Mouse (Mus musculus) neural tube, embryonic 15.5 days (tissue): Measurements from ENCODE around the gene Rnf151. TPM values are rescaled to one million over a fixed set of nuclear protein-coding genes. Genes with fewer than 3 reads are reported as not detected.
"Not testable (repeated sequence)": the region's sequence is repeated elsewhere in the genome, so short reads cannot be mapped to it uniquely, and the experiment has no call there.

Experiments
- ATAC-seq: fragments of 200-750 bp; cut with Nextera tagmentation; 2 replicates; pipeline ENCODE4 v1.8.0; 2017; ENCODE audit warnings: mild to moderate bottlenecking, moderate TSS enrichment, moderate library complexity; ENCODE audit not compliant: low FRiP score
- H3K27ac ChIP-seq: fragments of 300-500 bp; sonication (generic); replicated peaks from 2 replicates; pipeline ENCODE4 v1.5.1; 2015; ENCODE audit warnings: mild to moderate bottlenecking, inconsistent platforms
- H3K27me3 ChIP-seq: fragments of 300-500 bp; sonication (generic); replicated peaks from 2 replicates; pipeline ENCODE4 v1.6.1; 2015; ENCODE audit warnings: inconsistent platforms
- H3K36me3 ChIP-seq: fragments of 300-500 bp; sonication (generic); 2 replicates; pipeline ENCODE4 v1.6.1; 2015; ENCODE audit warnings: inconsistent platforms
- H3K4me1 ChIP-seq: fragments of 300-500 bp; sonication (generic); 2 replicates; pipeline ENCODE4 v1.6.1; 2015; ENCODE audit warnings: inconsistent platforms
- H3K4me2 ChIP-seq: fragments of 300-500 bp; sonication (generic); 2 replicates; pipeline ENCODE4 v1.6.1; 2015; ENCODE audit warnings: inconsistent platforms, mild to moderate bottlenecking, moderate library complexity
- H3K4me3 ChIP-seq: fragments of 300-500 bp; sonication (generic); replicated peaks from 2 replicates; pipeline ENCODE4 v1.5.1; 2015; ENCODE audit warnings: mild to moderate bottlenecking, inconsistent platforms
- H3K9ac ChIP-seq: fragments of 300-500 bp; sonication (generic); replicated peaks from 2 replicates; pipeline ENCODE4 v1.6.1; 2015; ENCODE audit warnings: mild to moderate bottlenecking, inconsistent platforms
- H3K9me3 ChIP-seq: fragments of 300-500 bp; sonication (generic); replicated peaks from 2 replicates; pipeline ENCODE4 v1.6.1; 2016; ENCODE audit warnings: inconsistent platforms
- WGBS: fragments of 180-500 bp; shearing (Covaris S2); methylation state at CpG from one replicate; pipeline ENCODE4 v1.1.7; 2015; ENCODE audit warnings: mixed read lengths; 5-methylcytosine and 5-hydroxymethylcytosine counted together
- polyA plus RNA-seq: library from polyadenylated mRNA; unstranded; fragments of >200 nt; fragmentation: Nextera tagmentation; extraction: Ambion mirVana; gene quantifications from 2 replicates; pipeline ENCODE4 v1.2.1, GENCODE M21; 2015

The Rnf151 gene
- polyA plus RNA-seq, 1 experiment from 2014 or later: not detected

DNA sequence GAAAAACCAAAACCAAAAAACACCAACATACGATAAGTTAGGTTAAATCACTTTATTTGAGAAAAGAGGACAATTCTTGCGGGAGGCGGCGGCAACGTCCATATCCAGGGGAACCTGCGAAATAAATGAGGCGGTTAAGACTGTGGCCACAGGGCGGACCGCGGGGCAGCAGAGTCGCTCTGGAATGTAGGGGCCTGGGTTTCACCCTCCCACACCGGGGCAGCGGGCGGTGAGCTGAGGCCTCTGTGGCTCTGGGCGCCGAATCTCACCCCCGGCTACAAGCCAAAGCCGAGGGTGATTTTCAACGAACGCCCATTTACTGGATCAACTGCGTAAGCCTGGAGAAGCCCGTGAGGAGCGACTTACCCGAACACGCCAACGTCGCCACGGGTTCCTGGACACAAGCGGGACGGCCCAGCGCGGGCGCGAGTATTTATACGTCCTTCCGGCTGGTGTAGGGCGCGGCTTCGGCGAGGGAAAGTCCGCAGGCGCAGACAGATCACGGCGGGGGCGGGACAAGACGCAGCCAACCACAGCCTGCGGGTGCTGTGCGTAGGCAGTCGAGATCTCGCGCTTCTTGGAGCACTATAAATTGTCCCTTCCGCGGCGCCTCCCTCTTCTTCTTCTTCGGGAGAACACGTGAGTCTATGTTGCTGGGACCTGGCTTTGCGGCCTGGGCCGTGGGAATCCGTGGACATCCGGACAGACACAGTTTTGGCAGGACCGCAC, 1.8 kb upstream of the Rnf151 start:
- ATAC-seq: peak; percentile 98
- Histone ChIP-seq H3K27ac (peak overlapping the region; percentile 87), H3K4me1 (peaks cover 38% of the 10 kb centered on the region), H3K4me2 (peak overlapping the region; percentile 60), H3K4me3 (peak overlapping the region; percentile 82), H3K9ac (peak overlapping the region; percentile 86), H3K36me3 (peaks cover 23% of the 10 kb centered on the region), H3K9me3 (no peaks in the 10 kb centered on the region), H3K27me3 (no peaks in the 10 kb centered on the region)
- under 1% methylated on average over 61 of the region's 61 CpGs for WGBS

DNA sequence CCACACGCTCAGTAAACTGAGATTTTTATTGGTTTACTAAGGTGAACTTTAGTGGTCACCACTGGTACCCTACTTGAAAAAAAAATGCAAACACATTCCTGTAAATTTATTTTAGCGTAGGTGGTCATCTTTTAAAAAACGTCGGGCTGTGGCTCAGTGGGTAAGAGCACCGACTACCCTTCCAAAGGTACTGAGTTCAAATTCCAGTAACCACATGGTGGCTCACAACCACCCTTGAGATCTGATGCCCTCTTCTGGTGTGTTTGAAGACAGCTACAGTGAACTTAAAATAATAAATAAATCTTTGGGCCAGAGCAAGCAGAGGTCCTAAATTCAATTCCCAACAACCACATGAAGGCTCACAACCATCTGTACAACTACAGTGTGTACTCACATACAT, 1.1 kb upstream of the Rnf151 start:
- ATAC-seq, H3K27me3 ChIP-seq, H3K9me3 ChIP-seq: not testable (repeated sequence)
- H3K4me1 ChIP-seq: peaks cover 35% of the 10 kb centered on the region
- H3K4me2 ChIP-seq: peak overlapping the region; percentile 60
- H3K4me3 ChIP-seq: peak overlapping the region; percentile 82
- H3K27ac ChIP-seq: 0 out of 2 replicates have a peak overlapping the region, but pooled peaks have one; percentile 87
- peaks cover 23% of the 10 kb centered on the region for H3K36me3 ChIP-seq
- H3K9ac ChIP-seq: peak overlapping the region; percentile 86
- 63% methylated on average over 5 of the region's 5 CpGs for WGBS

DNA sequence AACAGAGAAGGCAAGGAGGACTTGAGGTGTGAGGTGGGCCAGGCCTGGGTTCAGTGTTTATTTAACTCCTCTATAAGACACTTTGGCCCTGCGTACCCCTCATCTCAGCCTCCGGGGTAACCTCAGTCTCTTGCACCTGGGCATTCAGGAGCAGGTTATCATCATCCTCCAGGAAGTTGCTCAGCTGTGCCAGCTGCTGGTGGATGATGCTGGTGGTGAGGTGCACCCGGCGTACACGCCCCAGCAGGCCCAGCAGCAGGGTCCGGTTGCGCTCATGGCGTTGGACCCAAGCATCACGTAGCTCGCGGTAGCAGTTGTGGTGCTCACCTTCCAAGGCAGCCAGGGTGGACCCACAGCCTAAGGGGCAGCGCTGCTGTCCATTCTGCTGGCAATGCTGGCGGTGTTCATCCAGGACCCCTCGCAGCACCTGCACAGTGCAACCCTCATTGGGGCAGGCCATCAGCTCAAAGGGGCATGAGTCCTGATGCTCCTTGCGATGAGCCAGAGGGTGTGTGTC, 1.6 kb downstream of the Rnf151 start:
- Histone ChIP-seq H3K9ac (no peak overlapping the region), H3K27ac (no peak overlapping the region), H3K4me2 (no peak overlapping the region), H3K4me1 (peaks cover 9% of the 10 kb centered on the region), H3K27me3 (no peaks in the 10 kb centered on the region), H3K36me3 (peaks cover 9% of the 10 kb centered on the region; the same call in 1 of the 2 replicates), H3K4me3 (no peak overlapping the region), H3K9me3 (no peaks in the 10 kb centered on the region)
- WGBS: 94% methylated on average over 15 of the region's 15 CpGs
- no peak for ATAC-seq

DNA sequence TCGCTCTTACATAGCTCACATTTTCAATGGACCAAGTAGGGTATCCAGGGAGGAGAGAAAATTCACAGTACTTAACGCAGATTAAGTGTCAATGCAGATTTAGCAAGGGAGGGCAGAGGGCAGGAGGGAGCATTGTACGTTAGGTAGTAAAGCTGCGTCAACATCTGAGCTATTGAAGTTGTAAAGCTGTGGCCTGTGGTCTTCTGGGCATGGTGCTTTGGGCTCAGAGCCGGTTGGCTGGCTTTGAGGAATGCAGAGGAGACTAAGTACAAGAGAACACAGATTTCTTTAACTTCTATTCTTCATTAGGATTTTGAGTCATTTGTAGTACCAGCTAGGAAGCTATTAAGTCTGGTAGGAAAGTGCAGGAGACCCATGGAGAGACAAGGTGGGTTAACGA, 2.3 kb downstream of the Rnf151 start:
- Histone ChIP-seq H3K27me3 (no peaks in the 10 kb centered on the region), H3K4me2 (no peak overlapping the region), H3K9me3 (no peaks in the 10 kb centered on the region), H3K4me3 (no peak overlapping the region), H3K36me3 (peaks cover 9% of the 10 kb centered on the region; the same call in 1 of the 2 replicates), H3K9ac (no peak overlapping the region), H3K27ac (no peak overlapping the region), H3K4me1 (peaks cover 7% of the 10 kb centered on the region)
- ATAC-seq: no peak
- WGBS: 53% methylated on average over 6 of the region's 6 CpGs

DNA sequence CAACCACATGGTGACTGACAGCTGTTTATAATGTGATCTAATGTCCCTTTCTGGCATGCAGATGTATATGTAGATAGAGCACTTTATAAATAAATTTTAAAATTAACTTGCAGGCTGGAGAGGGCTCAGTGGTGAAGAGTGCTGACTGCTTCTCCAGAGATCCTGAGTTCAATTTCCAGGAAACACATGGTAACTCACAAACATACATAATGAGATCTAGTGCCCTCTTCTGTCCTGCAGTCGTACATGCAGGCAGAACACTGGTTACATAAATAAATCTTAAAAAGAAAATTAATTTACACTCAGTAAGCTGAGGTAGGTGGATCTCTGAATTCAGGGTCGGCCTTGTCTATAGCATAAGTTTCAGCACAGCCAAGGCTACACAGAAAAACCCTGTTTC, 9.2 kb downstream of the Rnf151 start:
- no peaks in the 10 kb centered on the region for H3K27me3 ChIP-seq
- no peak overlapping the region for H3K4me2 ChIP-seq
- H3K4me1 ChIP-seq: peaks cover 21% of the 10 kb centered on the region
- peaks cover 20% of the 10 kb centered on the region for H3K36me3 ChIP-seq
- H3K9ac ChIP-seq: no peak overlapping the region
- H3K9me3 ChIP-seq: no peaks in the 10 kb centered on the region
- H3K27ac ChIP-seq: no peak overlapping the region
- WGBS: 30% methylated on average over 2 of the region's 2 CpGs
- H3K4me3 ChIP-seq: 0 out of 2 replicates have a peak overlapping the region, but pooled peaks have one; percentile 77
- ATAC-seq: no peak

DNA sequence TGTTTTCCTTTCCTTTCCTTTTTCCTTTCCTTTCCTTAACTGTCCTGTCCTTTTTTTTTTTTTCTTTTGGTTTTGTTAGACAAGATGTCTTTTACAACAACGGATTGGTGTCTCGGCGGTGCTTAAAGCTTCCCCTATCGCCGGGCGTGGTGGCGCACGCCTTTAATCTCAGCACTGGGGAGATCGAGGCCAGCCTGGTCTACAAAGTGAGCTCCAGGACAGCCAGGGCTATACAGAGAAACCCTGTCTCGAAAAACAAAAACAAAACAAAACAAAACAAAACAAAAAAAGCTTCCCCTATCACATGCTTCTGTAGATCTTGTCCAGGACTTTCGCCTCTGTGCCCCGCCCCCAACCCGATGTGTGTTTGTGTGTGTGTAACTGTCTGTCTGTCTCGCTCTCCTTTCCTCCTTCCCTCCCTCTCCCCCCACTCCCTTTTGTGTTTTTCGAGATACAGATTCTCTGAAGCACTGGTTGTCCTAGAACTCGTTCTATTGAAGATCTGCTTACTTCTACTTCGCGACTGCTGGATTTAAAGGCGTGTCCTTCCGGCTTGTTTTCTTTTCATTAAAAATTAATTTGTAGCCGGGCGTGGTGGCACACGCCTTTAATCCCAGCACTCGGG, 9.9 kb downstream of the Rnf151 start:
- no peak; the same call in 1 of the 2 replicates for ATAC-seq

DNA sequence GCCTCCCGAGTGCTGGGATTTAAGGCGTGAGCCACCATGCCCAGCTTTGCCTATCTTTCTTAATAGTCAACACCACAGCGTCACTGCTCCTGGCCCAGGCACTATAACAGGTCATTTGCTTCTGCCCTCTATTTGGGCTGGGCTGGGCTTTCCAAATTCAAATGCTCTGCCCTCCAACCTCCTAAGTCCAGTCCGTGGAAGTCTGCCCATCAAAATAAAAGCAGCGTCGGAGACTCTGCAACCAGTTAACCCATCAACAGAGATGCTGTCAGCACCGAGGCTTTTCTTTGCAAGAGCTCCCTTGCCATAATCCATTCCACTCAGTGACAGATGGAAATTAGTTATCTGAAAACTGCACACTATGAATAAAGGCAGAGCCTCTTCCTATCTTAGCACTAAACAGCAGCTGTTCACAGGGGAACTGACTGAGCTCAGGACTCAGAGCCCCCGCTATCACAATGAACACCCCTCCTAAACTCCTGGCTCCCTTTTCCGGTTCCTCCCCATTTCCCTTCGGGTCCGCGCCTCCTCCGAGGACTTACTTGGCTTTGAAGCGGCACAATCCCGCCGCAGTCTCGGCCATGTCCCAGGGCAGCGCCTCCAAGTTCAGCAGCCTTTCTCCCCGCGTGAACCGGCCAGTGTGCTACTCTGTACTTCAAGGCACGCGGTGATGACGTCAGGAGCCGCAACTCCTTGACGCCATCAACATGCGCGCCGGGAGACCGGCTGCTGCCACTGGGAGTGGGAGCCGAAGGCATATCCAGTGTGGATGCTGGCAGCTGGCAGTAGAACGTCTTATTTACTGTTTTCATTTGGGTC, 10.7 kb downstream of the Rnf151 start, which contains the start of gene Tbl3:
Gene Tbl3 (minus strand): TSS at position 679 of the 819 bp plus-strand sequence.
- peak within 1 kb of the TSS; percentile 77 for H3K4me3 ChIP-seq
- H3K4me2 ChIP-seq: peak within 1 kb of the TSS; percentile 81
- no peaks in the 10 kb centered on the region for H3K27me3 ChIP-seq
- ATAC-seq: peak; percentile 92
- H3K9me3 ChIP-seq: no peaks in the 10 kb centered on the region
- H3K9ac ChIP-seq: peak within 1 kb of the TSS; percentile 78
- peaks cover 30% of the 10 kb centered on the region for H3K36me3 ChIP-seq
- peaks cover 21% of the 10 kb centered on the region for H3K4me1 ChIP-seq
- peak within 1 kb of the TSS; percentile 83 for H3K27ac ChIP-seq
- WGBS: 4% methylated on average over 32 of the region's 32 CpGs

More for the DNA sequence above, 9.9 kb downstream of the Rnf151 start:
- Histone ChIP-seq H3K4me3 (peak overlapping the region; percentile 77), H3K27me3 (no peaks in the 10 kb centered on the region), H3K36me3 (peaks cover 24% of the 10 kb centered on the region), H3K4me2 (peak overlapping the region; percentile 81), H3K9ac (peak overlapping the region; percentile 78), H3K9me3 (no peaks in the 10 kb centered on the region), H3K4me1 (peaks cover 21% of the 10 kb centered on the region), H3K27ac (peak overlapping the region; percentile 83)
- 5% methylated on average over 24 of the region's 24 CpGs for WGBS

DNA sequence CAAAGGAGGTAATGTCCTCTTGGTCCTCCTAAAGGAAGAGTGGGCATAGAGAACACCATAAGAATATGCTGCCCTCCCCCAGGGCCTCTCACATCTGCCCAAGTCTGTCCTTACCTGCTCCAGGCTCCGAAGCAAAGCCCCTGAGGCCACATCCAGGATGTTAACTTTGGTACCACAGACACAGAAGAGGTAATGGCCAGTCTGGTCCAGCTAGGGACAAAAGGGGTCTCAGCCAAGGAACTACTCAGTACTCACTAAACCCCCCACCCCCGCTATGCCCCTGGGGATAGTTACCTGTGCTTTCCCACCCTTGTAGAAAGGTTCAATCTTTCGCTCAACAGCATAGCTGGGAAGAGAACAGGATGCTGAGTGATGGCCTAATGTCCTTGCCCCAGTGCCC, 12.0 kb downstream of the Rnf151 start:
- no peaks in the 10 kb centered on the region for H3K9me3 ChIP-seq
- no peak overlapping the region for H3K27ac ChIP-seq
- no peak overlapping the region for H3K4me3 ChIP-seq
- H3K4me2 ChIP-seq: peak overlapping the region; percentile 81; the same call in 1 of the 2 replicates
- peaks cover 44% of the 10 kb centered on the region for H3K36me3 ChIP-seq
- no peaks in the 10 kb centered on the region for H3K27me3 ChIP-seq
- no peak overlapping the region for H3K9ac ChIP-seq
- peaks cover 21% of the 10 kb centered on the region for H3K4me1 ChIP-seq
- WGBS: 94% methylated on average over 3 of the region's 3 CpGs
- no peak for ATAC-seq

DNA sequence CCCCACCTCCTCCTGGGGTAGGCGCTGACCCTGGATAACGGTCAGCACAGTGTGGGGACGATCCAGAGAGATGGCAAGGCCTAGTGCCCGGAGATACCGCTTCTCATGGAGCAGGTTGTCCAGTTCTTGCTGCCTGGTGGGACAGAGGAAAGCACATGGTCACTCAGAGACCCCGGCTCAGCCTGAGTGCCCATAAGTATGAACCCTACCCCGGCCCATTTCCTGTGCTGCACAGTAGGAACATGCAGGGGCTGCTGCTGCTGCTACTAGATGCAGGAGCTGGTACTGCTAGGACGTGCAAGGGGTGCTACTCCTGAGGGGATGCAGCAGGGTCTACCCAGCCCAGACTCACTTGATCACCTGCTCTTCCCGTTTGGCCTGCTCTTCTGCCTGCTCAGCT, 16.6 kb downstream of the Rnf151 start:
- H3K36me3 ChIP-seq: peaks cover 60% of the 10 kb centered on the region
- H3K4me3 ChIP-seq: no peak overlapping the region
- H3K9me3 ChIP-seq: no peaks in the 10 kb centered on the region
- peaks cover 23% of the 10 kb centered on the region for H3K4me1 ChIP-seq
- H3K9ac ChIP-seq: no peak overlapping the region
- WGBS: 91% methylated on average over 9 of the region's 9 CpGs
- ATAC-seq: no peak
- no peak overlapping the region for H3K27ac ChIP-seq
- H3K4me2 ChIP-seq: no peak overlapping the region
- H3K27me3 ChIP-seq: no peaks in the 10 kb centered on the region

DNA sequence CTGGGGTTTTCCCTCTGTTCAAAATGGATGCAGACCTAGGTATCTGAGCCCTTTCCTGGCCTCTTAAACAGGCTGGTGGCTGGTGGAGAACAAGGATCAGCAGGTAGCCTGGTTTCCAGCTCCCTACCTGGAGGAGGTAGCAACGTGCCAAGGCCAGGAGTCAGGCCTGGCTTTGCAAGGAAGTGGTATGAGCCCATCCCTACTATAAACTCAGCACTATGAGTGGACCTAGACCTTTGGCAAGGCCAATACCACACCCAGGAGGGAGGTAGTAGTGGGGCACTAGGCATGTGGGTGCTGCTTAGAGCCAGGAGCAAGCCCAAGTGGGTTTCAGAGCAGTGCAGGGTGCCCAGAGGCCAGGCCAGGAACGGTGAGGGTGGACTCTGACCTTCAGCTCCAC, 18.4 kb downstream of the Rnf151 start:
- Histone ChIP-seq H3K4me2 (no peak overlapping the region), H3K9ac (no peak overlapping the region), H3K4me1 (peaks cover 27% of the 10 kb centered on the region), H3K9me3 (no peaks in the 10 kb centered on the region), H3K27me3 (no peaks in the 10 kb centered on the region), H3K4me3 (no peak overlapping the region), H3K36me3 (peaks cover 48% of the 10 kb centered on the region), H3K27ac (no peak overlapping the region)
- WGBS: 89% methylated on average over 2 of the region's 2 CpGs
- ATAC-seq: no peak

DNA sequence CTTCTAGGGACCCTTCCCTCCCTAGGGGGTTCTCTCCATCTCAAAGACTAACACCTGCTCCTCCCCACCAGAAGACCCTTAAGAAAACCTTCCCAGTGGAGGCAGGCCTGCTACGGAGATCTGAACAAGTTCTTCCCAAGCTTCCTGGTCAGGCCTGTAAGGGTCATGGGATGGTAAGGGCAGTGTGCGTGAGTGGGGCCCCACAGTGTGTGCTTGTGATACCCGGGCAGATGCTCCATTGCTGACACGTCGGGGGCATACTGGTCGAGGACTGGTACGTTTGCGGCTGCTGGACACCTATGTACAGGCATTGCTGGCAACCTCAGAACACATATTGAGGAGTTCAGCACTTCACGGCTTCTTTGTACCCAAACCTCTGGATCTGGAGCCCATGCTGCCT, 19.1 kb downstream of the Rnf151 start:
- H3K27me3 ChIP-seq: no peaks in the 10 kb centered on the region
- H3K9ac ChIP-seq: no peak overlapping the region
- no peaks in the 10 kb centered on the region for H3K9me3 ChIP-seq
- no peak overlapping the region for H3K4me2 ChIP-seq
- H3K4me1 ChIP-seq: peaks cover 32% of the 10 kb centered on the region
- 69% methylated on average over 9 of the region's 9 CpGs for WGBS
- no peak for ATAC-seq
- no peak overlapping the region for H3K27ac ChIP-seq
- H3K4me3 ChIP-seq: no peak overlapping the region
- peaks cover 40% of the 10 kb centered on the region for H3K36me3 ChIP-seq
